Mouse (Mus musculus) 416B (cell line): Measurements from ENCODE around the gene Diablo.
A peak's percentile ranks its signal among the peaks of the same experiment; 100 is the strongest.

ENCODE experiments used
- DNase-seq: peaks from one replicate; pipeline ENCODE4 v3.0.0; 2011; ENCODE audit warnings: low read depth

The Diablo gene

DNA sequence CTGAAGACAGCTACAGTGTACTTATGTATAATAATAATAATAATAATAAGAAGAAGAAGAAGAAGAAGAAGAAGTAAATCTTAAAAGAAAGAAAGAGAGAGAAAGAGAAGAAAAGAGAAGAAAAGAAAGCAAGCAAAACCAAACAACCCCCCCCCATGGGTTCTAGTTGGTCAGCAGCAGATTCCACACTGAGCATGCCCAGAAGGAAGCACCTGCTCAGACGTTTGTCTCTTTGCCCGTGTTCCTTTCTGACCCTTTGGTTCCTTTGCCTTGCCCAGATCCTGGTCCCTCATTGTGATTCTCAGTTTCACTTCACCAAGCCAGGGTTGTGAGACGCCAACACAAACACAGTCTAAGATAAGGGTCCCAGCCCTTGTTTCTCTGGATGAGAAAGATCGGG is 22.0 kb downstream of the Diablo start:
- DNase-seq, result peak; percentile 60

DNA sequence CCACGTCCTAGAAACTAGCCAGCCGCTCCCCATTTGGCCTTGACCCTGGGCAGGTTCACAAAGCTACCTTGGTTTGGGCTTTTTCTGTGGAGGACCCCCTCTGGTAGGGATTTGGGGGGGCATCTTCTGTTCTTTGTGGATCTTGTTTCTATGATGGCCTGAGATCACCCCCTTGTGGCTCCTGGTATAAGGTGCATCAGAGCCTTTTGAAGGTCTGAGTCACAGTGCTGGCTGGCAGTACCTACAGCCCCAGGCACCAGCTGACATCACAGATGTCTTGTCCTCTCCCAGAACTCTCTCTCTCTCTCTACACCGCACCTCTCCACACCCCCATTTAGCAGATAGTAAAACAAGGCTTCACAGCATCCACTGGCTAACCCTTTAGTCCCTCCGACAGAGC is 24.3 kb downstream of the Diablo start:
- peak; percentile 63 for DNase-seq

DNA sequence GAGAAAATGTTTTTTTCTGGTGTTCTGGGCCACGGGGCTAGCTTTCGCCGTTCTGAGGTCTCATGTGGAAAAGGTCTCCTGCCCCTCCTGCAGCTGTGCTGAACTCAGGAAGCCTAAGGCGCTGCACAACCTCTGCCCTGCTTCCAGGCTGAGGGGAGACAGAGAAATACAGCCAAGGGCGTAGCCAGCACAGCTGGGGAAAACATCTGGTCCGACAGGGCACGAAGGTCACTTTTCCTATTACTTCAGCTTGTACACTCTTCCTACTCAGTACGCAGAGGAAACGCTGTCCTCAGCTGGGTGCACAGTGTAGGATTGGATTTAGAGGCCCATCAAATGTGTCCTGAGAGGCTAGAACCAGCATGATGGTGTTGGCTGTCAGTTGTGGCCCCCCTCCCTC is 34.0 kb downstream of the Diablo start:
- no peak for DNase-seq

DNA sequence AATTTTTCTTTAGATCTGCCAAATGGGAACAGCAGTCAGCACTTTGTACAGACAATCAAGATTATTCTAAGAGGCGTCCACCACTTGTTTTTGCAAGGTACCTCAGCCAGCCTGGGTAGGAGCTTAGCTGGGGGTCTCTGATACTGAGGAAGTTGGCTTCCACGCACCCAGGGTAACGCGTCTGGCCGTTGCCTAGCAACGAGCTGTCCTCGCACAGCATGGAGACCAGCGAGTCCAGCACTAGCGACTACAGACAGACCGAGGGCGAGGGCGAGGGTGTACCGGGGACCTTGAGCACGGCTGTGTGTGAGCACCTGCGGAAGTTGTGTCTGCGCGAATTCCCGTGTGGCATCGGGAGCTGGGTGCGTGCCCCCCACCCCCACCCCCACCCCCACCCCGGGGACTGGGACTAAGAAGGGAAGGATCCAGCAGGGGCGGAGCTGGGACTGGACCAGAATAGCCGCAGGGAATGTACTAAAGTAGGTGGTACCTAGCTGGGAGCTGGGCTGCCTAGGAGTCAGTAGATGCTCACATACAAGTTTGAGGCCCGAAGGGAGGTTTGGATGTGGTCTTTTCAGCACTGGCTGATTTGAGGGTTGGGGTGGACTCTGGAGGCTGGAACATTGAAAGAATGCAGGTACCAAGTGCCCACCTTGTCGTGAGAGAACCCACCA is 34.7 kb downstream of the Diablo start, which contains the start of the genes Lrrc43 and Il31:
Gene Lrrc43 (plus strand): TSS at position 194 of the 674 bp plus-strand sequence.
Gene Il31 (minus strand): TSS at position 378 of the 674 bp plus-strand sequence.
- DNase-seq, result no peak

DNA sequence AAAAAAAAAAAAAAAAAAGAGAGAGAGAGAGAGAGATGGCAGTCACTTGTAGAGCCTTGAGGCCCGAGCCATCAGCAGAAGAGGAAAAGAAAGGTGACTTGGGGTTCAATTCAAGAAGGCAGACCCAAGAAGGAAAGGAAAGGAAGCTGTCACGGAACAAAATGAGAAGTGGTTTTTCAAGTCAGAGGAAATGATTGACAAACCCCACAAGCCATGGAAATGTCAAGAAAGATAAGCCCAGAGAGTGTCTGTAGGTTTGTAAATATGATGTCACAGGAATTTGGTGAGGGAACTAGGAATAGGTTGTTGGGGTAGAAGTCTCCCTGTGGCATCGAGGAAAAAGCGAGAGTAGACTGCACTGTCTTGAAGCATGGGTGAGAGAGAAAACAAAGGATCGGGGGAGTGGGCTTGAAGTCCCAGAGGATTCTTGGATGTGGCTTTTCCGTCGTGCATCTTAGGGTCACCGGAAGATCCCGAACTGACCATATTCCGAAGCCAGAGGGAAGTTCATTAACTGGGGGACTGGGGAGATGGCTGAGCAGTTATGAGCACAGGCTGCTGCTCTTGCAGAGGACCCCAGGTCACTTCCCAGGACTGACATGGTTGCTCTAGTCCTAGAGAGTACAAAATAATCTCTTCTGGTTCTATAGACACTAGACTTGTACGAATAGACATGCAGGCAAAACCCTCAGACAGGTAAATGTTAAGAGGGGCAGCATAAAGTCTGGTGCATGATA is 36.1 kb downstream of the Diablo start:
- DNase-seq, result peak; percentile 64

DNA sequence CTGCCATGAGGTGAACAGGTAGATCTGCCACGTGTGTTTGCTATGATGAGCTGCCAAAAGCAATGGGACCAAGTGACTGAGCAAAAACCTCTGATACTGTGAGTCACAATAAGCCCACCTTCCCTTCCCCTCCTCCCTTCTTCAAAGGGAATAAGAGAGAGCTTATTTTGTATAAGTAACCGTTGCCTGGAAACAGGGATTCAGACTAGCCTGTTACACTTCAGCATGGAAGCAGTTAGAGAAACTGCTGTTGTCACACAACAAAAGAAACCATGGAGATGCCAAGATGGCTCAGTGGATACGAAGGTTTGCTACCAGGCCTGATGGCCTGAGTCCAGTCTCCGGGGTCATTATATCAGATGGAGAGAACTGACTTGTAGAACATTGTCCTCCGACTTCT is 50.2 kb downstream of the Diablo start:
- DNase-seq, result no peak

DNA sequence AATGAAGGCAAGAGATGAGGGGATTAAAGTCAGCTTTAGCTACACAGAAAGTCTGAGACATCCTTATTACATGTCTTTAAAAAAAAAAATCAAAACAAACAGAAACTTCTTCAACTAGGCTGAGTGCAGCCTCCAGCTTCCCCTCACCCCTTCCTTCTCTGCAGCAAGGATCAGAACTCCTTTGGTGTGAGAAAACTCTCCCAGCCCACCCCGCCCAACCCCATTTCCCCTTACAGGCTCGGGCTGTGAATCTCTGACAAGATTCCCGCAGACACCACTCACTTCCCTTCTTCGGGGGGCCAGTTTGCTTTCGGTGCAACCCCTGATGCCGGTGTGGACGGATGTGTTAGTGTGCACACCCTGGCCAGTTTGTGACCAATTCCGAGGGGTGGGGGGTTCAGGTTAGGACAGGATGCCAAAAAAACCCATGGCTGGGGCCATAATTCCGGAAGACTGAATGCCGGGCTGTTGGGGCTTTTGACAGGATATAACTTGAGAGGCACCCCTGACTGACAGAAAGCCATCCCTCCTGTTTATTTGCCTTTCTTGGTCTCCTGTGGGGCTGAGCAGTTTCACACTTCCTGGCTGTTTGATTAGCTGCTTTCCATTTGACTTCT is 53.1 kb downstream of the Diablo start:
- DNase-seq, result no peak

DNA sequence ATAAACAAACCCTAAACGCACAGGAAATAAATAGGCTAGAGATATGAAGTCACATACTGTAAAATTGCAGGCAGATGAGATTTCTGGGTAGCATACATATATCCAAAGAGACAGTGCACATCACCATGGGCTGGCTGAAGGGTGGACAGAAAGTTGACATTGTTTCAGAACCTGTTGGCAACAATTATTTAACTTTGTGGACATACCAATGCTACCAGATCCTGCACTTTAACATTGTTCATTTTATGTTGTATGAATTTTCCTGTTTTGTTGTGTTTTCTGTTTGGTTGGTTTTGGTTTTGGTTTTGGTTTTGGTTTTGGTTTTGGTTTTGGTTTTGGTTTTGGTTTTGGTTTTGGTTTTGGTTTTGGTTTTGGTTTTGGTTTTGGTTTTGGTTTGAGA is 59.3 kb downstream of the Diablo start:
- DNase-seq, result no peak

DNA sequence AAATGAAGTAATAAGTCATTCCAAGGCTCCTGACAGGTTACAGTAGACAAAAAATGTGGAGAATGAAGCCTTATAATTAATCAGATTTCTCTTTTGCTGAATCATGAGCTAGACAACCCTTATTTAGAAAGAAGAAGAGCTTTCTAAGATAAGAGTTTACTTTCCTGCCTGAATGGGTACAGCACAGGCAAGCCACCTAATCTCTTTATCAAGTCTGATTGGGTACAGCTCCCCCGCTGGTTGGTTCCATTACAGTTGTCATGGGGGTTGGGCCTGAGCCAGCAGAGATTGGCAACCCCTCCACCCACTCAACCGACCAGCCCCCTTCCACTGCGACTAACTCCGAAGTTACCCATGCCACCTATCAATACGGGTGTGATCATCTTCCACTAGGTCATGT is 62.6 kb downstream of the Diablo start:
- DNase-seq, result no peak
